Mouse (Mus musculus) G1E (cell line): ENCODE results near the gene Acin1. TPM values are rescaled to one million over a fixed set of nuclear protein-coding genes. Genes with fewer than 3 reads are reported as not detected.

Experiments
- ATAC-seq: 2 replicates; pipeline ENCODE4 v1.8.0; 2016; ENCODE audit warnings: mild to moderate bottlenecking; ENCODE audit not compliant: insufficient number of reproducible peaks, poor library complexity, low FRiP score, severe bottlenecking; ENCODE audit errors: extremely low read depth
- DNase-seq: peaks from one replicate; pipeline ENCODE4 v3.0.0; 2012; ENCODE audit warnings: low spot score
- H3K27me3 ChIP-seq: 2 replicates; pipeline ENCODE4 v1.6.1; 2012; ENCODE audit warnings: mild to moderate bottlenecking, low read length, inconsistent platforms; ENCODE audit not compliant: insufficient read depth
- H3K36me3 ChIP-seq: replicated peaks from 2 replicates; pipeline ENCODE3; 2012; ENCODE audit warnings: mild to moderate bottlenecking, inconsistent platforms
- H3K4me1 ChIP-seq: 2 replicates; pipeline ENCODE4 v1.6.1; 2012; ENCODE audit warnings: low read depth, low read length, inconsistent platforms, mixed read lengths; ENCODE audit not compliant: insufficient read depth
- H3K4me3 ChIP-seq: 2 replicates; pipeline ENCODE4 v1.5.1; 2012; ENCODE audit warnings: low read depth, mild to moderate bottlenecking, inconsistent platforms, low read length, moderate library complexity, mixed read lengths
- H3K9me3 ChIP-seq: replicated peaks from 2 replicates; pipeline ENCODE4 v1.6.1; 2012; ENCODE audit warnings: inconsistent platforms
- CTCF ChIP-seq: IDR thresholded peaks from 2 replicates; pipeline ENCODE4 v1.5.1; 2012; ENCODE audit warnings: low read depth, low read length, inconsistent platforms, mixed read lengths
- GATA1 ChIP-seq: IDR thresholded peaks from 2 replicates; pipeline ENCODE4 v1.6.1; 2012; ENCODE audit warnings: borderline replicate concordance, low read length, inconsistent platforms, mixed read lengths
- GATA2 ChIP-seq: IDR thresholded peaks from 2 replicates; pipeline ENCODE4 v1.6.1; 2012; ENCODE audit warnings: low read depth, low read length, inconsistent platforms, borderline replicate concordance
- POLR2AphosphoS5 ChIP-seq: IDR thresholded peaks from 2 replicates; pipeline ENCODE4 v1.6.1; 2012; ENCODE audit warnings: low read depth, low read length, inconsistent platforms; ENCODE audit not compliant: insufficient replicate concordance
- TAL1 ChIP-seq: conservative IDR thresholded peaks from 2 replicates; pipeline ENCODE4 v1.6.1; 2012; ENCODE audit warnings: low read depth, low read length, inconsistent platforms, mixed read lengths
- polyA plus RNA-seq: library from polyadenylated mRNA; stranded (reverse); fragments of >175 nt; gene quantifications from 2 replicates; pipeline ENCODE4 v1.2.3, GENCODE M21; 2012
- total RNA-seq, 2 experiments: library from RNA; stranded (forward) in 1 of 2; stranded (reverse) in 1 of 2; fragments of 200-1000 nt in 1 of 2; fragments of >200 nt in 1 of 2; fragmentation: Nextera tagmentation in 1 of 2; gene quantifications; 2 replicates each; pipeline ENCODE4 v1.2.3; 2014 to 2017

The Acin1 gene
- total and polyA plus RNA-seq, 3 experiments = 125 to 697 (median 298) TPM

- ATAC-seq (no peak), DNase-seq (no peak)
- H3K9me3 ChIP-seq = no peaks in the 10 kb centered on the region
- peaks cover 81% of the 10 kb centered on the region for H3K4me1 ChIP-seq
- no peak for TF ChIP-seq TAL1
- TF ChIP-seq CTCF = no peak
- no peak for TF ChIP-seq GATA2
- peaks cover 23% of the 10 kb centered on the region for H3K27me3 ChIP-seq
- H3K36me3 ChIP-seq = no peaks in the 10 kb centered on the region
- peak overlapping the region; percentile 40; the same call in 1 of the 2 replicates for H3K4me3 ChIP-seq
Measured at GRCm38 (mm10) chr14:54703207-54703606, 16.5 kb upstream of the Acin1 start.

- DNase-seq (peak; percentile 59), ATAC-seq (no peak)
- no peak for TF ChIP-seq POLR2AphosphoS5
- no peak for TF ChIP-seq TAL1
- peak; percentile 89 for TF ChIP-seq CTCF
- TF ChIP-seq GATA1 = no peak
- TF ChIP-seq GATA2 = no peak
- Histone ChIP-seq H3K36me3 (no peaks in the 10 kb centered on the region), H3K4me3 (no peak overlapping the region), H3K4me1 (peaks cover 71% of the 10 kb centered on the region), H3K27me3 (peaks cover 26% of the 10 kb centered on the region), H3K9me3 (no peaks in the 10 kb centered on the region)
Measured at GRCm38 (mm10) chr14:54701298-54701697, 14.6 kb upstream of the Acin1 start.

GRCm38 (mm10) chr14:54699586-54699985 lies 12.9 kb upstream of the Acin1 start:
- no peak for TF ChIP-seq POLR2AphosphoS5
- Histone ChIP-seq H3K4me3 (no peak overlapping the region), H3K27me3 (peaks cover 29% of the 10 kb centered on the region), H3K9me3 (no peaks in the 10 kb centered on the region), H3K36me3 (peaks cover 12% of the 10 kb centered on the region), H3K4me1 (peaks cover 59% of the 10 kb centered on the region)
- DNase-seq (no peak), ATAC-seq (no peak)

GRCm38 (mm10) chr14:54698733-54699132 lies 12.0 kb upstream of the Acin1 start, which contains the start of gene Gm29776:
TSS of gene Gm29776 (minus strand) at chr14:54698833.
- Histone ChIP-seq H3K36me3 (peaks cover 21% of the 10 kb centered on the region), H3K4me3 (no peak within 1 kb of the TSS), H3K9me3 (no peaks in the 10 kb centered on the region), H3K27me3 (peaks cover 29% of the 10 kb centered on the region), H3K4me1 (peaks cover 51% of the 10 kb centered on the region)
- no peak for DNase-seq
- ATAC-seq = no peak
- TF ChIP-seq TAL1 (no peak), GATA1 (no peak), GATA2 (no peak), CTCF (no peak), POLR2AphosphoS5 (no peak)

- H3K27me3 ChIP-seq = peaks cover 23% of the 10 kb centered on the region
- H3K4me1 ChIP-seq = peaks cover 45% of the 10 kb centered on the region
- no peak overlapping the region for H3K4me3 ChIP-seq
- H3K9me3 ChIP-seq = no peaks in the 10 kb centered on the region
- TF ChIP-seq CTCF (no peak), POLR2AphosphoS5 (no peak), GATA2 (no peak), GATA1 (no peak), TAL1 (no peak)
- DNase-seq (no peak), ATAC-seq (no peak)
- H3K36me3 ChIP-seq = peaks cover 35% of the 10 kb centered on the region
Measured at GRCm38 (mm10) chr14:54696752-54697151, 10.0 kb upstream of the Acin1 start.

- TF ChIP-seq GATA2 (no peak), CTCF (no peak), POLR2AphosphoS5 (no peak), GATA1 (no peak), TAL1 (no peak)
- DNase-seq (no peak), ATAC-seq (no peak)
- Histone ChIP-seq H3K9me3 (no peaks in the 10 kb centered on the region), H3K4me1 (peaks cover 36% of the 10 kb centered on the region), H3K36me3 (peaks cover 46% of the 10 kb centered on the region), H3K4me3 (no peak overlapping the region), H3K27me3 (peaks cover 23% of the 10 kb centered on the region)
Measured at GRCm38 (mm10) chr14:54695042-54695441, 8.3 kb upstream of the Acin1 start.

GRCm38 (mm10) chr14:54687251-54687650 lies 520 bp upstream of the Acin1 start:
- peaks cover 38% of the 10 kb centered on the region for H3K4me1 ChIP-seq
- ATAC-seq (no peak), DNase-seq (no peak)
- H3K9me3 ChIP-seq = no peaks in the 10 kb centered on the region
- TF ChIP-seq TAL1 = no peak
- H3K27me3 ChIP-seq = no peaks in the 10 kb centered on the region
- H3K4me3 ChIP-seq = peak overlapping the region; percentile 97
- peaks cover 52% of the 10 kb centered on the region for H3K36me3 ChIP-seq
